8 mouse cellular contexts compared by ENCODE assay signal in genomic region chr12:86806031-86806922, GRCm38 (mm10).
A peak's percentile ranks its signal among the peaks of the same experiment; 100 is the strongest.
DNase-seq lines count a peak whose midpoint lies in the region; ATAC-seq lines count a peak whose summit lies in the region.

No protein-coding gene starts in this region.

- WGBS in embryonic facial prominence, embryonic 10.5 days = 4% methylated on average over 20 of the region's 20 CpGs

- peak; percentile 50 to 78 for DNase-seq in frontal cortex, adult 2 months (ENCODE audit: extremely low spot score in 1 of 2, low spot score in 1 of 2)
- peak; percentile 83 for DNase-seq in ES-CJ7 (ENCODE audit: low read depth, low spot score)
- peak; percentile 88 for DNase-seq in embryonic facial prominence, embryonic 10.5 days (ENCODE audit: low spot score)
- peak; percentile 71 for DNase-seq in kidney, adult 18-20 months
- peak; percentile 49 for DNase-seq in liver
- DNase-seq in retina, embryonic 14.5 days (ENCODE audit: low spot score) = peak; percentile 62

- ATAC-seq in frontal cortex, adult (ENCODE audit: low TSS enrichment) = no peak
- no peak for ATAC-seq in monocyte, adult 5-6 weeks (replicated peaks; ENCODE audit: insufficient number of reproducible peaks, low FRiP score, low TSS enrichment, poor library complexity, severe bottlenecking)

- peak overlapping the region; percentile 84 for H3K27ac ChIP-seq in embryonic facial prominence, embryonic 10.5 days (replicated peaks)

- no peaks in the 10 kb centered on the region for H3K36me3 ChIP-seq in embryonic facial prominence, embryonic 10.5 days (replicated peaks)

- peaks cover 12% of the 10 kb centered on the region; the same call in 1 of the 2 replicates for H3K27me3 ChIP-seq in embryonic facial prominence, embryonic 10.5 days (replicated peaks; ENCODE audit: low read depth, poor library complexity, severe bottlenecking)

- no peaks in the 10 kb centered on the region for H3K9me3 ChIP-seq in embryonic facial prominence, embryonic 10.5 days

- H3K4me1 ChIP-seq in embryonic facial prominence, embryonic 10.5 days = peaks cover 96% of the 10 kb centered on the region

- H3K4me3 ChIP-seq in embryonic facial prominence, embryonic 10.5 days = peak overlapping the region; percentile 44
